Mouse (Mus musculus) adrenal gland, adult 8-10 months (tissue): Measurements from ENCODE around the gene Cyp3a59. TPM values are rescaled to one million over a fixed set of nuclear protein-coding genes. Genes with fewer than 3 reads are reported as not detected.
"Not testable (repeated sequence)": the region's sequence is repeated elsewhere in the genome, so short reads cannot be mapped to it uniquely, and the experiment has no call there.

Experiments used
- DNase-seq: peaks from one replicate; pipeline ENCODE4 v3.0.0; 2022
- total RNA-seq, 4 experiments: library from RNA; stranded (reverse); gene quantifications; 2 replicates each; pipeline ENCODE4 v1.2.4; 2022

The Cyp3a59 gene
- not detected for total RNA-seq

GRCm38 (mm10) chr5:146078945-146079344 lies at the start of gene Cyp3a59:
TSS of gene Cyp3a59 (plus strand) at chr5:146079257.
- not testable (repeated sequence) for DNase-seq

DNA sequence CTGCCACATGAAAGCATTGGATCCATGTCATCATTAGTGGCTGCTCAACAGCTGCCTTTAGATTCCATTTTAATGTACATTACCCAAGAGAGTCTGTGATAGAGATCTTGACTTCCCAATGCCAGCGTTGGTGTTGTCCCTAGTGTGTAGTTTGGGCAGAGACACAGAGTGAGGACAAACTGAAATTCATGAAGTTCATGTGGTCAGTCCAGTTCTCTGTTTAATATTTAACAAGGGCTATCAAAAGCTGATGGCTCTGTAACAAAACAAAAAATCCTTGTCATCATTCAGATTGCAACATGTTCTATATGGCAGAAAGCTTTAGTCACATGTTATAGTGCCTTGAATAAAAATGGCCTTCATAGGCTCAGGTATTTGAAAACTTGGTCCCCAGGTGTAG lies 9.0 kb upstream of the Cyp3a59 start:
- DNase-seq: no peak

DNA sequence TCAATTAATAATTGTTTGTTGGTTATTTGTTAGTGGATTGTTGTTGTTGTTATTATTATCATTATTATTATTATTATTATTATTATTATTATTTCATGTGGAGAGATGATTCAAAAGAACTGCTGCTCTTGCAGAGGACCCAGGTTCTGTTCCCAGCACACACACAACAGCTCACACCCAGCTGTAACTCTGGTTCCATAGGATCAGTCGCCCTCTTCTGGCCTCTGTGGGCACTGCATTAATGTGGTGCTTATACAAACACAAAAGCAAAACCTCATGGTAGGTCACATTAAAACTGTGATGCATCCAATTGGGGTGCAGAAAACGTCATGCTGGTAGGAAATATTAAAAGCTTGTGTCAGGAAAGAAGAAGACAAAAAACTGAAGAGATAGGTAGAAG lies 68.8 kb downstream of the Cyp3a59 start:
- DNase-seq: no peak

DNA sequence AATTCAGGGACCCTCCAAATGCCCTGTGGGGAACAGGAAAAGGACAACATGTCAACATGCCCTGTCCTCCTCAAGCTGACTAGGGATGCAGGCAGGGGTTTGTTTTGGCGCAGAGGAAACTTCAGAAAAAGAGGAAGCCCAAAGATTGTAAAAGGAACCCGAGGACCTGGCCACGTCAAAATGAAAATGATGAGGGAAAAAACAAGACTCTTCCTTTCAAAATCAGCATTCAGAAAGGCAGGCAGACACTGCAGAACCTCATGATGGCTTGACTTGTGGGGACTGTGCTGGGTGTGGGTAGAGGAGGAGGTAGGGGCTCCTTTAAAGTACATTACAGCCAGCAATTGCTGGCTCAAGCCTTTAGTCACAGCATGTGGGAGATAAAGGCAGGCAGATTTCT lies 71.4 kb downstream of the Cyp3a59 start:
- DNase-seq: no peak

GRCm38 (mm10) chr5:146158326-146158725 lies 79.3 kb downstream of the Cyp3a59 start:
- not testable (repeated sequence) for DNase-seq

GRCm38 (mm10) chr5:146160439-146160838 lies 81.4 kb downstream of the Cyp3a59 start, which contains the start of gene Gm5565:
TSS of gene Gm5565 (minus strand) at chr5:146160539.
- not testable (repeated sequence) for DNase-seq

Other genes starting within 250 kb of the Cyp3a59 start
- 1 to 10 TPM in 1 of 4 experiments, under 1 TPM in 1, not detected in 2; 0.15 to 1.2 TPM for gene Cyp3a11, start 199.3 kb upstream of the Cyp3a59 start, total RNA-seq
- under 1 TPM in 2 of 4 experiments, not detected in 2; 0.54 to 0.55 TPM for gene Cyp3a25, start 69.6 kb upstream of the Cyp3a59 start, total RNA-seq
- gene Gm5565, start 81.3 kb downstream of the Cyp3a59 start, total RNA-seq: not detected
- gene Gm6309, start 91.5 kb downstream of the Cyp3a59 start, total RNA-seq: not detected
- gene 1700001J03Rik, start 106.0 kb downstream of the Cyp3a59 start, total RNA-seq: 1 to 10 TPM in 3 of 4 experiments, under 1 TPM in 1; 0.44 to 4.3 (median 2.1) TPM
- 10 to 100 TPM; 48.8 to 67.7 (median 62.8) TPM for gene Rnf6, start 142.3 kb downstream of the Cyp3a59 start, total RNA-seq
- 10 to 100 TPM; 49.4 to 93.5 (median 75.7) TPM for gene Cdk8, start 152.0 kb downstream of the Cyp3a59 start, total RNA-seq